Mouse (Mus musculus): ENCODE data around the gene Zbtb7b. TPM values are rescaled to one million over a fixed set of nuclear protein-coding genes. Genes with fewer than 3 reads are reported as not detected.

Zbtb7b gene
- polyA plus RNA-seq, 1 experiment from 2014 or later: 1.2 TPM

DNA sequence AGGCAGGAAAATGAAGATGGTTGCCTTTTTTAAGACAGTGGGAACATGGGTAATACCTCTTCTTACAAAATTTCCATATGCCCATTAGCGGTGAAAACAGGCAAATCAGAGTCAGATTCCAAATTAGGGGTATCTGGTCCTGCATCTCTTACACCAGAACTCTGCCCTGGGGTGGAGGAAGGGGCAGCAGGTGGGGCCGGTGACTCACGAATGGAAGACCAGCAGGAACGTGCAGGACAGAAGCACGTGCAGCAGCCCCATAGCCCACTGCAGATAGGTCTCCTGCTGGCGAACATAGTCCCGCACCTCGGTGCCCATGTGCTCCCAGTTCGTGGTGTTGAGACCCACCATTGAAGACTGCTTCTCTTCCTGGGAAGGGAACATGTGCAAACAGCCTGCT lies 38.5 kb downstream of the Zbtb7b start:
- Histone ChIP-seq H3K4me1 (replicated peaks; ENCODE audit: control insufficient read depth, insufficient read depth, low read length) (no peaks in the 10 kb centered on the region), H3K4me3 (ENCODE audit: low read depth, low read length) (no peak overlapping the region), H3K36me3 (ENCODE audit: control insufficient read depth, insufficient read depth, low read length) (no peaks in the 10 kb centered on the region), H3K9me3 (ENCODE audit: control insufficient read depth, low read length) (no peaks in the 10 kb centered on the region), H3K27me3 (ENCODE audit: control insufficient read depth, insufficient read depth, low read length) (no peaks in the 10 kb centered on the region), H3K27ac (ENCODE audit: low read depth, low read length) (no peak overlapping the region), H3K9ac (ENCODE audit: low read depth, low read length) (no peak overlapping the region), H3K4me2 (replicated peaks; ENCODE audit: low read depth, low read length) (no peak overlapping the region)
- DNase-seq (ENCODE audit: low spot score) (no peak), ATAC-seq (ENCODE audit: low FRiP score) (no peak)
- 64% methylated on average over 9 of the region's 9 CpGs for WGBS

DNA sequence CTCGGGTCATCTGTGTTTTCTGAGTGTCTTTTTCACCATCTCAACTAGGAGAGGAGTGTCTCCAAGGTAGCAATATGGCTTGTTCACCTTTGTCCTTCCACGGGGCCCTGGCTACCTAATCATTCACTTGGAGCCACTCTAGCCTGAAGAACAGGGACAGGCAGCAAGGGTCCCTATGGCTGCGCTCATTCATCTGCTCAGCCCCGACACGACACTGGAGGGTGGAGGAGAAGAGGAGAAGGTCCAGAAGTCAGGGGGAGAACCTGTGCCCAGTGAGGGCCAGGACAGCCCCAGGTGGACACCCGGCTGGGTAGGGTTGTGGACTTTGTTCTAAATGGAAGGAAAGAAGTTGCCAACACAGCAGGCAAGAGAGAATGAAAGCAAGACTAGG lies 39.1 kb downstream of the Zbtb7b start:
- H3K9ac ChIP-seq (ENCODE audit: low read depth, low read length): no peak overlapping the region
- 79% methylated on average over 6 of the region's 6 CpGs for WGBS
- no peaks in the 10 kb centered on the region; the same call in 1 of the 2 replicates for H3K4me1 ChIP-seq (replicated peaks; ENCODE audit: control insufficient read depth, insufficient read depth, low read length)
- H3K36me3 ChIP-seq (ENCODE audit: control insufficient read depth, insufficient read depth, low read length): no peaks in the 10 kb centered on the region
- DNase-seq (ENCODE audit: low spot score) (no peak), ATAC-seq (ENCODE audit: low FRiP score) (no peak)
- peaks cover 3% of the 10 kb centered on the region; the same call in 1 of the 2 replicates for H3K27me3 ChIP-seq (ENCODE audit: control insufficient read depth, insufficient read depth, low read length)
- no peak overlapping the region for H3K4me2 ChIP-seq (replicated peaks; ENCODE audit: low read depth, low read length)
- no peak overlapping the region for H3K27ac ChIP-seq (ENCODE audit: low read depth, low read length)
- no peak overlapping the region for H3K4me3 ChIP-seq (ENCODE audit: low read depth, low read length)
- no peaks in the 10 kb centered on the region for H3K9me3 ChIP-seq (ENCODE audit: control insufficient read depth, low read length)

GRCm38 (mm10) chr3:89354816-89355511 lies 39.6 kb downstream of the Zbtb7b start:
- Histone ChIP-seq H3K27ac (ENCODE audit: low read depth, low read length) (no peak overlapping the region), H3K4me1 (replicated peaks; ENCODE audit: control insufficient read depth, insufficient read depth, low read length) (peaks cover 3% of the 10 kb centered on the region; the same call in 1 of the 2 replicates), H3K9ac (ENCODE audit: low read depth, low read length) (no peak overlapping the region), H3K27me3 (ENCODE audit: control insufficient read depth, insufficient read depth, low read length) (peaks cover 3% of the 10 kb centered on the region; the same call in 1 of the 2 replicates), H3K4me2 (replicated peaks; ENCODE audit: low read depth, low read length) (no peak overlapping the region), H3K36me3 (ENCODE audit: control insufficient read depth, insufficient read depth, low read length) (no peaks in the 10 kb centered on the region), H3K9me3 (ENCODE audit: control insufficient read depth, low read length) (no peaks in the 10 kb centered on the region), H3K4me3 (ENCODE audit: low read depth, low read length) (no peak overlapping the region)
- peak; percentile 91 for DNase-seq (ENCODE audit: low spot score)
- WGBS: 19% methylated on average over 5 of the region's 5 CpGs
- 0 out of 2 replicates have a peak, but pooled peaks have one; percentile 31 for ATAC-seq (ENCODE audit: low FRiP score)

DNA sequence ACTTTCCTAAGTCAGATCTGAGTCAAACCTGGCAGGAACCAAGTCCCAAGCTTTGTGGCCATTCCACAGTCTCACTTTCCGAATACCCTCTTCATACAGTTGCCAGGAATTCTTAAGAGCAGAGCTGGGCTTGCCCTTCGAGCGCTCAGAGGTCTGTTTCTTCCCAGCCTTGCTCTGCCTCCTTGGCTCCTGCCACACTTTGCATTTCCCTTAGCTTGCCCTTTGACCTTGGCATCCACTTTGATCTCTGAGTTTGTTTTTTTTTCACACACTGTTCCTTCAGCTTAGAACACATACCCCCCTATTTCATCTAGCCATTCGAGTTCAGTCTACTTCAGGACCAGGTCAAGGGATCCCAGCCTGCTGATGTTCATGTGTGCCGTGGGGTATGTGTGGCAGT lies 43.3 kb downstream of the Zbtb7b start:
- DNase-seq (ENCODE audit: low spot score) (no peak), ATAC-seq (ENCODE audit: low FRiP score) (no peak)
- Histone ChIP-seq H3K27me3 (ENCODE audit: control insufficient read depth, insufficient read depth, low read length) (peaks cover 3% of the 10 kb centered on the region; the same call in 1 of the 2 replicates), H3K4me2 (replicated peaks; ENCODE audit: low read depth, low read length) (no peak overlapping the region), H3K27ac (ENCODE audit: low read depth, low read length) (no peak overlapping the region), H3K36me3 (ENCODE audit: control insufficient read depth, insufficient read depth, low read length) (no peaks in the 10 kb centered on the region), H3K4me3 (ENCODE audit: low read depth, low read length) (no peak overlapping the region), H3K4me1 (replicated peaks; ENCODE audit: control insufficient read depth, insufficient read depth, low read length) (peaks cover 9% of the 10 kb centered on the region), H3K9ac (ENCODE audit: low read depth, low read length) (no peak overlapping the region), H3K9me3 (ENCODE audit: control insufficient read depth, low read length) (no peaks in the 10 kb centered on the region)
- 67% methylated on average over 5 of the region's 5 CpGs for WGBS

GRCm38 (mm10) chr3:89349869-89350501 lies 44.6 kb downstream of the Zbtb7b start, which contains the start of gene Adam15:
Gene Adam15 (minus strand): TSS chr3:89349996.
- H3K9ac ChIP-seq (ENCODE audit: low read depth, low read length): peak within 1 kb of the TSS; percentile 63
- H3K4me3 ChIP-seq (ENCODE audit: low read depth, low read length): peak within 1 kb of the TSS; percentile 53
- no peaks in the 10 kb centered on the region for H3K36me3 ChIP-seq (ENCODE audit: control insufficient read depth, insufficient read depth, low read length)
- H3K4me1 ChIP-seq (replicated peaks; ENCODE audit: control insufficient read depth, insufficient read depth, low read length): peaks cover 9% of the 10 kb centered on the region
- peak; percentile 92 for DNase-seq (ENCODE audit: low spot score)
- peak within 1 kb of the TSS; percentile 91 for H3K4me2 ChIP-seq (replicated peaks; ENCODE audit: low read depth, low read length)
- under 1% methylated on average over 56 of the region's 59 CpGs for WGBS
- peaks cover 3% of the 10 kb centered on the region; the same call in 1 of the 2 replicates for H3K27me3 ChIP-seq (ENCODE audit: control insufficient read depth, insufficient read depth, low read length)
- H3K9me3 ChIP-seq (ENCODE audit: control insufficient read depth, low read length): no peaks in the 10 kb centered on the region
- peak within 1 kb of the TSS; percentile 51 for H3K27ac ChIP-seq (ENCODE audit: low read depth, low read length)
- peak; percentile 92 for ATAC-seq (ENCODE audit: low FRiP score)

- Histone ChIP-seq H3K36me3 (ENCODE audit: control insufficient read depth, insufficient read depth, low read length) (no peaks in the 10 kb centered on the region), H3K9ac (ENCODE audit: low read depth, low read length) (peak overlapping the region; percentile 63), H3K4me2 (replicated peaks; ENCODE audit: low read depth, low read length) (peak overlapping the region; percentile 91), H3K27me3 (ENCODE audit: control insufficient read depth, insufficient read depth, low read length) (peaks cover 3% of the 10 kb centered on the region; the same call in 1 of the 2 replicates), H3K27ac (ENCODE audit: low read depth, low read length) (no peak overlapping the region), H3K9me3 (ENCODE audit: control insufficient read depth, low read length) (no peaks in the 10 kb centered on the region), H3K4me1 (replicated peaks; ENCODE audit: control insufficient read depth, insufficient read depth, low read length) (peaks cover 9% of the 10 kb centered on the region), H3K4me3 (ENCODE audit: low read depth, low read length) (peak overlapping the region; percentile 53)
- 1% methylated on average over 38 of the region's 38 CpGs for WGBS
- peak; percentile 58 for DNase-seq (ENCODE audit: low spot score)
- peak; percentile 50 for ATAC-seq (ENCODE audit: low FRiP score)
Observed at GRCm38 (mm10) chr3:89348911-89349868, 45.4 kb downstream of the Zbtb7b start.

GRCm38 (mm10) chr3:89347916-89348315 lies 46.7 kb downstream of the Zbtb7b start:
- no peak overlapping the region for H3K9ac ChIP-seq (ENCODE audit: low read depth, low read length)
- peaks cover 9% of the 10 kb centered on the region for H3K4me1 ChIP-seq (replicated peaks; ENCODE audit: control insufficient read depth, insufficient read depth, low read length)
- no peak overlapping the region for H3K4me2 ChIP-seq (replicated peaks; ENCODE audit: low read depth, low read length)
- H3K27ac ChIP-seq (ENCODE audit: low read depth, low read length): no peak overlapping the region
- H3K4me3 ChIP-seq (ENCODE audit: low read depth, low read length): no peak overlapping the region
- ATAC-seq (ENCODE audit: low FRiP score): no peak
- DNase-seq (ENCODE audit: low spot score): no peak
- H3K36me3 ChIP-seq (ENCODE audit: control insufficient read depth, insufficient read depth, low read length): no peaks in the 10 kb centered on the region
- no peaks in the 10 kb centered on the region for H3K9me3 ChIP-seq (ENCODE audit: control insufficient read depth, low read length)
- H3K27me3 ChIP-seq (ENCODE audit: control insufficient read depth, insufficient read depth, low read length): peaks cover 3% of the 10 kb centered on the region; the same call in 1 of the 2 replicates
- 76% methylated on average over 1 of the region's 1 CpGs for whole genome bisulfite sequencing

GRCm38 (mm10) chr3:89346815-89347540 lies 47.6 kb downstream of the Zbtb7b start:
- WGBS: 81% methylated on average over 10 of the region's 10 CpGs
- no peak overlapping the region for H3K4me2 ChIP-seq (replicated peaks; ENCODE audit: low read depth, low read length)

More at GRCm38 (mm10) chr3:89346815-89347540, 47.6 kb downstream of the Zbtb7b start:
- no peak overlapping the region for H3K9ac ChIP-seq (ENCODE audit: low read depth, low read length)
- peaks cover 3% of the 10 kb centered on the region; the same call in 1 of the 2 replicates for H3K27me3 ChIP-seq (ENCODE audit: control insufficient read depth, insufficient read depth, low read length)
- no peaks in the 10 kb centered on the region for H3K36me3 ChIP-seq (ENCODE audit: control insufficient read depth, insufficient read depth, low read length)
- DNase-seq (ENCODE audit: low spot score) (no peak), ATAC-seq (ENCODE audit: low FRiP score) (no peak)
- no peaks in the 10 kb centered on the region for H3K9me3 ChIP-seq (ENCODE audit: control insufficient read depth, low read length)
- no peak overlapping the region for H3K4me3 ChIP-seq (ENCODE audit: low read depth, low read length)
- H3K4me1 ChIP-seq (replicated peaks; ENCODE audit: control insufficient read depth, insufficient read depth, low read length): peaks cover 9% of the 10 kb centered on the region
- no peak overlapping the region for H3K27ac ChIP-seq (ENCODE audit: low read depth, low read length)

All from hindbrain, embryonic 11.5 days (tissue).